Mouse (Mus musculus) embryonic facial prominence, embryonic 14.5 days (tissue): ENCODE measurements at regions not wholly inside any gene's neighbourhood (a gene's known extent, or its start where the extent isn't known, plus 50 kb on each side); places are given as distances from the start of the nearest gene placed in this dataset.

Source experiments
- ATAC-seq: fragments of 200-750 bp; cut with Nextera tagmentation; 2 replicates; pipeline ENCODE4 v1.8.0; 2017; ENCODE audit warnings: low read depth, moderate number of reproducible peaks, moderate TSS enrichment
- DNase-seq: peaks from one replicate; pipeline ENCODE4 v3.0.0-alpha.2; 2015; ENCODE audit warnings: low spot score
- H3K27ac ChIP-seq: fragments of 300-500 bp; sonication (generic); replicated peaks from 2 replicates; pipeline ENCODE4 v1.5.1; 2014; ENCODE audit warnings: low read depth, mild to moderate bottlenecking, low read length, moderate library complexity
- H3K27me3 ChIP-seq: fragments of 300-500 bp; sonication (generic); replicated peaks from 2 replicates; pipeline ENCODE4 v1.6.1; 2014; ENCODE audit warnings: low read length; ENCODE audit not compliant: control insufficient read depth, insufficient read depth
- H3K36me3 ChIP-seq: fragments of 300-500 bp; sonication (generic); 2 replicates; pipeline ENCODE4 v1.6.1; 2014; ENCODE audit warnings: low read length, mixed read lengths; ENCODE audit not compliant: control insufficient read depth, insufficient read depth
- H3K4me1 ChIP-seq: fragments of 300-500 bp; sonication (generic); 2 replicates; pipeline ENCODE4 v1.6.1; 2014; ENCODE audit warnings: antibody characterized with exemption, low read length; ENCODE audit not compliant: control insufficient read depth, insufficient read depth
- H3K4me2 ChIP-seq: fragments of 300-500 bp; sonication (generic); 2 replicates; pipeline ENCODE4 v1.6.1; 2014; ENCODE audit warnings: low read depth, mild to moderate bottlenecking, low read length, moderate library complexity, mixed read lengths
- H3K4me3 ChIP-seq: fragments of 300-500 bp; sonication (generic); 2 replicates; pipeline ENCODE4 v1.5.1; 2014; ENCODE audit warnings: low read depth, mild to moderate bottlenecking, low read length
- H3K9ac ChIP-seq: fragments of 300-500 bp; sonication (generic); 2 replicates; pipeline ENCODE4 v1.6.1; 2014; ENCODE audit warnings: low read depth, mild to moderate bottlenecking, low read length, moderate library complexity, mixed read lengths
- H3K9me3 ChIP-seq: fragments of 300-500 bp; sonication (generic); 2 replicates; pipeline ENCODE4 v1.6.1; 2016; ENCODE audit warnings: low read length; ENCODE audit not compliant: control insufficient read depth
- WGBS: fragments of 180-500 bp; shearing (Covaris S2); extraction: QIAGEN DNeasy Blood & Tissue Kit; methylation state at CpG from one replicate; pipeline ENCODE4 v1.1.7; 2014; 5-methylcytosine and 5-hydroxymethylcytosine counted together

DNA sequence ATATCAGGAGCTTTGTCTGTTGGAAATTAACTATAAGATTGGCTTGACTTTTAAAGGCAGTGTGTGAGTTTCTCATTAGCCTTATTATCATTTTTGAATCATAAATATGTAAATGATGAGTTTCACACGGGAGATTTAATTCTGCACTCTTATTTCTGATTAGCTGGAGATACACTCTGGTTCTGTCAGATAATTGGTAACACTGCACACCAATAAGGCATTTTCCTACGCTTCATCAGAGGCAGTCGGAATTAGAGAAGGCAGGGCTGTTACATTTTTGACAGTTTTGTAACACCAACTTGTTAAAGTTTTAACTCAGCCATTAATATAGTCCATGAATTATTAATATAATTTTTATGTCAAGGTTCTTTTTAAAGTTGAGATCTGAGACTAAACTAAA, 347.3 kb downstream of the Zfp352 start:
- no peak for ATAC-seq
- Histone ChIP-seq H3K27me3 (no peaks in the 10 kb centered on the region), H3K4me1 (no peaks in the 10 kb centered on the region), H3K4me3 (no peak overlapping the region), H3K9me3 (no peaks in the 10 kb centered on the region), H3K4me2 (no peak overlapping the region), H3K27ac (no peak overlapping the region), H3K9ac (no peak overlapping the region), H3K36me3 (no peaks in the 10 kb centered on the region)
- DNase-seq: no peak
- 73% methylated on average over 3 of the region's 3 CpGs for WGBS

DNA sequence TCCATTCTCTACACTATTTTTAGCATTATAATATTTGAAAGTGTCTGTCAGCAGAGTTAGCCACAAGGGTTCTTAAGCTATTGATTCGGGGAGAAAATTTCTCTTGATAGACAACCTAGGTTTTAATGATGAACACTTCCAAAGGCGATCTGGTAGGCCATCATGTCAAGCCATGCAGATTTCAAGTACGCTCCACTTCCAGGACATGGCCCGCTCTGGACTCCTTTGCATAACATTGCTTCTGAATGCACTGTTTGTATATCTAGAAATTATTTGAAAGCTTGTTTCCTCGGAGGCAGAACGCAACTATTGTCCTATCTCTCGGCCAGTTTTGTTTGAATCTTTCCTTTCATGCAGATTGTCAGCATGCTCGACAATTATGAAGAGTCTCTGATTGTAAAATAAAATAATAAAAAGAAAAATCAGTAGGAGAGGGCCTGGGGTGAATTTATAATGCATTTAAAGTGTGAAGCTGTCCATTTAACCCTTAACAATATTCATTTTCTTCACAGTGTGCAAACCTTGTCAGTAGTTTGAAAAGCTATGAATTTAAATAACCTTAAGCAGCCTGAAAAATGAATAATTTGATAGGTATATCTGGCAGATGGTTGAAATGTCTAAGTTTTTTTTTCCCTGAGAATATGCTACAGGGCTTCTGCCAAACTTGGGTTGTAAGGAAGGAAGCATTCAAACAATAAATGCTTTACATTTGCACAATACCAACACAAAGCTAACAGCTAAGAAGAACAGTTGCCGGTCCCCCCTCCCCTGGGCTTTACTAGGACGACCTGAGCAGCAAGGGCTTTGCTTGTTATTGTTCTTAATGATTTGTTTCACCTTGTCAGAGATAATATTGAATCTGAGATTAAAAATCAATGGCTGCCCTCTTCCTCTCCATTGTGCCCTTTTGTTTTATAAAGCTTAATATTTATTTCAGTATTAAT, 357.8 kb downstream of the Zfp352 start:
- DNase-seq (no peak), ATAC-seq (no peak)
- no peaks in the 10 kb centered on the region for H3K4me1 ChIP-seq
- 84% methylated on average over 10 of the region's 10 CpGs for WGBS
- H3K4me3 ChIP-seq: no peak overlapping the region
- H3K27me3 ChIP-seq: no peaks in the 10 kb centered on the region
- H3K9ac ChIP-seq: no peak overlapping the region
- H3K4me2 ChIP-seq: no peak overlapping the region
- no peak overlapping the region for H3K27ac ChIP-seq
- no peaks in the 10 kb centered on the region for H3K9me3 ChIP-seq
- H3K36me3 ChIP-seq: no peaks in the 10 kb centered on the region

DNA sequence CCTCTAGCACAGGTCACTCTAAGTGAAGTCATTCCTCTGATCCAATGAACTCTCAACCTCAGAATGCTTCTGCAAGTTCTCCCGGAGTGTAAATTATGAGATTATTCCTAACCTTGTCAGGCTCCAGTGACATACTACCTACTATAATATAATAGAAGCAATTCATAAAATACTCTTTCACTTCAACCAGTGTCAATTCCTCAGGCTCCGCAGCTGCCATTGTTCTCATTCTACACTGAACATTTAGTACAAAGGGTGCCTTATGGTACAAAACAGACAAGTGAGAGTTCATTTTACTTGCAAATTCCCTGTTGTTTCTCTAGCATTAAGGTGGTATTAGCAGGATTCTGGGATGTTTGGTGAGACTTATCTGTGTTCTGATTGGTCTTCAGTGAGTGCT, 379.7 kb downstream of the Zfp352 start:
- H3K9me3 ChIP-seq: no peaks in the 10 kb centered on the region
- no peaks in the 10 kb centered on the region for H3K4me1 ChIP-seq
- no peak overlapping the region for H3K4me3 ChIP-seq
- no peaks in the 10 kb centered on the region for H3K27me3 ChIP-seq
- no peak overlapping the region for H3K27ac ChIP-seq
- H3K9ac ChIP-seq: no peak overlapping the region
- no peak for DNase-seq
- WGBS: 72% methylated on average over 2 of the region's 2 CpGs
- H3K36me3 ChIP-seq: no peaks in the 10 kb centered on the region
- H3K4me2 ChIP-seq: no peak overlapping the region
- no peak for ATAC-seq

DNA sequence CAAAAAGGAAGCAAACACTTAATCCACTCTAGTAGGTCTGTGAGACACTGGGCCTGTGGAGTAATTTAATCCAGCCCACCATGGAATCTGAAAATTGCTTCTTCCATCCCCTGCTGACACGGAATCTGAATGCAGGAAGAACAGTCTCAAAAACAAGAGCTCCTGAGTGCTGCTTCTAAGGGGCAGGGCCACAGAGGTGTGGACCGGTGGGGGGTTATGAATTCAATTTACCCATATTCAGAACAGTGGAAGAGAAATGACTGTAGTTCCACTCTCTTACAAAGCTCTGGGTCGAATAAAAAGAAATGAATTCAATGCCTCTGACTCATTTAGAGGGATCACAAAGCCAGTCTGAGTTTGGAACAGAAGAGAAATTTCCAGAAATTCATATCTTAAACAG, 390.3 kb downstream of the Zfp352 start:
- no peak overlapping the region for H3K4me2 ChIP-seq
- 22% methylated on average over 3 of the region's 3 CpGs for WGBS

DNA sequence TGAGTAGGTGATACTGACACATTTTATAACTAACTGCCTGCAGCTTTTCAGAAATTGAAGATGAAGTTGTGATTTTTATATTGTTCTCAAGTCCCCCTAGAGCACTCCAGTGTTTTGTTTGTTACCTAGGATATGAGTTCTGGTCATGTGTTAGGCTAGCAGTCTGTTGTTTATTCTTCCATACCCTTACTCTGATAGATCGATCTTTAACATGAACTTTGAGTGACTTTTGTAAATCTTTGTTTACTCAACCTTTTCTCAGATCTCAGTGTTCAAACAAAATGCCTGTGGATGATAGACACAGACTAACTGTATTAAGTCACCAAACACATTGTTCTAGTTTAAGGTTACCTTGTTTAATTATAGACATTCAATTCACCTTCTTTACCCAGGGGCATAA, 409.3 kb downstream of the Zfp352 start:
- H3K36me3 ChIP-seq: no peaks in the 10 kb centered on the region
- H3K27me3 ChIP-seq: no peaks in the 10 kb centered on the region
- H3K9me3 ChIP-seq: no peaks in the 10 kb centered on the region
- H3K4me3 ChIP-seq: no peak overlapping the region
- H3K27ac ChIP-seq: no peak overlapping the region
- DNase-seq: no peak
- H3K4me1 ChIP-seq: no peaks in the 10 kb centered on the region
- no peak overlapping the region for H3K9ac ChIP-seq
- ATAC-seq: no peak
- 40% methylated on average over 1 of the region's 1 CpGs for WGBS
- H3K4me2 ChIP-seq: no peak overlapping the region

More for the DNA sequence above, 390.3 kb downstream of the Zfp352 start:
- DNase-seq (no peak), ATAC-seq (no peak)
- H3K4me3 ChIP-seq: no peak overlapping the region
- H3K4me1 ChIP-seq: no peaks in the 10 kb centered on the region
- no peak overlapping the region for H3K27ac ChIP-seq
- no peaks in the 10 kb centered on the region for H3K27me3 ChIP-seq
- no peak overlapping the region for H3K9ac ChIP-seq
- H3K9me3 ChIP-seq: no peaks in the 10 kb centered on the region
- no peaks in the 10 kb centered on the region for H3K36me3 ChIP-seq

DNA sequence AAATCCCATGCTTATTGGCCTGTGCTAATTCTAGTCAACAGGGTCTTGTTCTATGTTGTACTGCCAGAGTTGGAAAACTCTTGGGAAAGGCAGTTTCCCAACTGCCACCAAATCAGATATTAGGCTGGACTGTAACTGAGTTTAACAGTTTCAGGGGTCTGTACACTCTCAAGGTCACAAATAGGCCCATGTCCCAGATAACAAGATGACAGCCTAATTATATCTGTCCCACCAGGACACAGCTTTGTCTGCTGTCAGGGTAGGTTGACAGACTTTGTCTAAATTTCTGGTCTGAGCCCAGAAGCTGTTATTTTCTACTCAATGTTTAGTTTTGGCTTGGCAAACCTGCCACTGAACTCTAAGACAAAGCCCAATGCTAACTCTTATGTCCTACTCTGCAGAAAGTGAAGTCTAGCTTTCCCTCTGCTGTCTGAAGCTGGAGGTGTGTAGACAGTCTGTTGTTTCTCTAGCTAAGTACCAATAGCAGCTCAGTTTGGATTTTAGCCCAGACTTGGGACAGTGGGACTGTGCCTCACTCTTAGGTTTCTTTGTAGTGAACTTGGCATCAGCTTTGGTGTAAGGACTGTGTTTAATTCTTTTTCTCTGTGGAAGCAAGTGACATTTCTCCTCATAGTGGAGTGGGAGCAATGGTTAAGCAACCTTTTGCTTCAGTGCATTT, 453.8 kb downstream of the Zfp352 start:
- peak; percentile 24 for DNase-seq
- Histone ChIP-seq H3K9me3 (no peaks in the 10 kb centered on the region), H3K9ac (no peak overlapping the region), H3K27me3 (no peaks in the 10 kb centered on the region), H3K4me3 (no peak overlapping the region), H3K4me1 (no peaks in the 10 kb centered on the region), H3K27ac (no peak overlapping the region), H3K4me2 (no peak overlapping the region), H3K36me3 (no peaks in the 10 kb centered on the region)
- no peak for ATAC-seq

DNA sequence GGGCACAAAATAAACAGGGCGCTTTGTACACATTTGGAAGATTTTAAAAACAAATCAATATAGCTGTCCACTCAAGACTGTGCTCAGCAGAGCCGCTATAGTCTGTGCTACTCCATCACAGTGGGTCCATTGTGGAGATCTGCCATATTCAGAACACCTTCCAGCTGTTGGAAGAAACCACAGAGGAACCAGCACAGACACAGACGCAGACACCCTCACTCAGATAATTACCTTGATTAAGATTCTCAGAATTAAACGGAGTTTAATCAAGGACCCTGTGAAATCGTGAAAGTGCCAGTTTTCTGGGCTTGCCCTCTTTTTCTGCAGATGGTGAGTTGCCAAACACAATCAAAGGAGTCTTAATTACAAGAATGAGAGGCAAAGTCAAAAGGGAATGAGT, 478.3 kb downstream of the Zfp352 start:
- Histone ChIP-seq H3K9me3 (no peaks in the 10 kb centered on the region), H3K27me3 (no peaks in the 10 kb centered on the region), H3K9ac (no peak overlapping the region), H3K36me3 (no peaks in the 10 kb centered on the region), H3K4me1 (no peaks in the 10 kb centered on the region), H3K27ac (no peak overlapping the region), H3K4me3 (no peak overlapping the region), H3K4me2 (no peak overlapping the region)
- 78% methylated on average over 5 of the region's 5 CpGs for WGBS
- no peak for DNase-seq
- no peak for ATAC-seq

DNA sequence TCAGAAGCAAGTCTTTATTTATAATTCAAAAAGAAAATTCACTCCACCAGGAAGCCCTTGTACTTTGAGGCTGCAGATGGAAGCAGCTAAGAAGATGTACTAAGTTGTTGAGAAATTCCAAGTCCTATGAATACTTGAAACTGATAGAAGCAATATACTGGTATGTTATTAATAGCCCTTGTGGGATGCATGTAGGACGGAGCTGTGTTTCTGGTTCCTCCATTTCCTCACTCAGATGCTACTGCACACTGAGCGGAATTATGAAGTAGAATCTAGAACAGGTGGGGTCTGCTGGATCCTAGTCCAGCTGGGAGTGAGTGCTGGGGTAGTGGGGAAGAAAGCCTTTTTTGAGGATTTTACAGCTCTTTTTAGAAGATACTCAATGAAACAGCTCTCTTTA, 510.5 kb downstream of the Zfp352 start:
- Histone ChIP-seq H3K4me2 (no peak overlapping the region), H3K4me3 (no peak overlapping the region), H3K36me3 (no peaks in the 10 kb centered on the region), H3K9me3 (no peaks in the 10 kb centered on the region), H3K9ac (no peak overlapping the region), H3K27ac (no peak overlapping the region), H3K4me1 (no peaks in the 10 kb centered on the region), H3K27me3 (no peaks in the 10 kb centered on the region)
- WGBS: 97% methylated on average over 2 of the region's 2 CpGs
- no peak for DNase-seq
- ATAC-seq: no peak

DNA sequence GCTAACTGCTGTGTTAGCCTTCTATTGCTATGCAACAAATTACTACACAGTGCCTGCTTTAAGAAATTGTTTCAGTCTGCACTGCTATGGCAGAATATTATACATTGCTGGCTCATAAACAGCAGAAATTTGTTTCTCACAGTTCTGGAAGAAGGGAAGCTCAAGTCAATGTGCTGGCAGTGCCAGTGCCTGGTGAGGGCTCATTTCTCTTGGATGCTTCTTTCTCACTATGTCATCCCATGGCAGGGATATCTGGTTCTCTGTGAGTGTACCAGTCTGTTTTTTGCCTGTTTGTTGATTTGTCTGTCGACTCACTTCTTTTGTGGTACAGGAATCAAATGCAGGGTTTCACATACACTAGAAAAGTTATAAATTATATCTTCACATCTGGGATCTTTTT, 516.2 kb downstream of the Zfp352 start:
- DNase-seq: no peak
- ATAC-seq: no peak
- Histone ChIP-seq H3K27ac (no peak overlapping the region), H3K9me3 (no peaks in the 10 kb centered on the region), H3K4me3 (no peak overlapping the region), H3K36me3 (no peaks in the 10 kb centered on the region), H3K4me1 (no peaks in the 10 kb centered on the region), H3K27me3 (no peaks in the 10 kb centered on the region), H3K9ac (no peak overlapping the region), H3K4me2 (no peak overlapping the region)
- 80% methylated on average over 1 of the region's 1 CpGs for WGBS
